Mouse (Mus musculus) lung, postnatal 0 days (tissue): Measurements from ENCODE around the gene Bcr. TPM values are rescaled to one million over a fixed set of nuclear protein-coding genes. Genes with fewer than 3 reads are reported as not detected.

Experiments
- ATAC-seq: fragments of 200-750 bp; cut with Nextera tagmentation; 2 replicates; pipeline ENCODE4 v1.8.0; 2017; ENCODE audit warnings: moderate library complexity
- DNase-seq: peaks from one replicate; pipeline ENCODE4 v3.0.0-alpha.2; 2016; ENCODE audit warnings: low spot score
- H3K27ac ChIP-seq: fragments of 300-500 bp; sonication (generic); 2 replicates; pipeline ENCODE4 v1.5.1; 2014; ENCODE audit warnings: antibody characterized with exemption, mild to moderate bottlenecking, low read length, mixed read lengths
- H3K27me3 ChIP-seq: fragments of 300-500 bp; sonication (generic); replicated peaks from 2 replicates; pipeline ENCODE4 v1.6.1; 2014; ENCODE audit warnings: low read length, mixed read lengths; ENCODE audit not compliant: insufficient read depth
- H3K36me3 ChIP-seq: fragments of 300-500 bp; sonication (generic); 2 replicates; pipeline ENCODE4 v1.6.1; 2014; ENCODE audit warnings: low read length, mixed read lengths; ENCODE audit not compliant: insufficient read depth
- H3K4me1 ChIP-seq: fragments of 300-500 bp; sonication (generic); 2 replicates; pipeline ENCODE4 v1.6.1; 2014; ENCODE audit warnings: antibody characterized with exemption, low read depth, low read length, mixed read lengths; ENCODE audit not compliant: insufficient read depth
- H3K4me2 ChIP-seq: fragments of 300-500 bp; sonication (generic); replicated peaks from 2 replicates; pipeline ENCODE4 v1.6.1; 2014; ENCODE audit warnings: low read depth, mild to moderate bottlenecking, low read length, moderate library complexity, mixed read lengths
- H3K4me3 ChIP-seq: fragments of 300-500 bp; sonication (generic); 2 replicates; pipeline ENCODE4 v1.5.1; 2014; ENCODE audit warnings: low read depth, low read length
- H3K9ac ChIP-seq: fragments of 300-500 bp; sonication (generic); replicated peaks from 2 replicates; pipeline ENCODE4 v1.6.1; 2014; ENCODE audit warnings: low read depth, mild to moderate bottlenecking
- H3K9me3 ChIP-seq: fragments of 300-500 bp; sonication (generic); 2 replicates; pipeline ENCODE4 v1.6.1; 2016; ENCODE audit warnings: low read length, mixed read lengths
- CTCF ChIP-seq: IDR thresholded peaks from 2 replicates; pipeline ENCODE4 v1.5.1; 2016; ENCODE audit warnings: antibody characterized with exemption, mild to moderate bottlenecking
- EP300 ChIP-seq: IDR thresholded peaks from 2 replicates; pipeline ENCODE4 v1.6.1; 2016; ENCODE audit warnings: antibody characterized with exemption, mild to moderate bottlenecking, control low read depth
- WGBS: fragments of 180-500 bp; shearing (Covaris S2); extraction: QIAGEN DNeasy Blood & Tissue Kit; methylation state at CpG from one replicate; pipeline ENCODE4 v1.1.7; 2014; 5-methylcytosine and 5-hydroxymethylcytosine counted together
- polyA plus RNA-seq: library from polyadenylated mRNA; unstranded; fragments of >200 nt; fragmentation: Nextera tagmentation; extraction: Ambion mirVana; gene quantifications from 2 replicates; pipeline ENCODE4 v1.2.1, GENCODE M21; 2015

Bcr gene
- polyA plus RNA-seq, 1 experiment from 2014 or later: 20.2 TPM

- no peak overlapping the region for H3K4me3 ChIP-seq
- WGBS: 89% methylated on average over 5 of the region's 5 CpGs
- H3K27me3 ChIP-seq: no peaks in the 10 kb centered on the region
- ATAC-seq (no peak), DNase-seq (no peak)
- no peak overlapping the region for H3K27ac ChIP-seq
- 0 out of 2 replicates have a peak, but pooled peaks cover 3% of the 10 kb centered on the region for H3K4me1 ChIP-seq
- H3K36me3 ChIP-seq: peaks cover 30% of the 10 kb centered on the region
- no peak overlapping the region for H3K4me2 ChIP-seq
- no peak for TF ChIP-seq CTCF
- H3K9me3 ChIP-seq: no peaks in the 10 kb centered on the region; the same call in 1 of the 2 replicates
- no peak overlapping the region for H3K9ac ChIP-seq
Observed at GRCm38 (mm10) chr10:75178911-75179310, 118.5 kb downstream of the Bcr start.

- WGBS: 18% methylated on average over 14 of the region's 14 CpGs
- Histone ChIP-seq H3K27ac (peak overlapping the region; percentile 26; the same call in 1 of the 2 replicates), H3K9me3 (no peaks in the 10 kb centered on the region), H3K36me3 (peaks cover 27% of the 10 kb centered on the region), H3K4me3 (no peak overlapping the region), H3K4me1 (peaks cover 4% of the 10 kb centered on the region; the same call in 1 of the 2 replicates), H3K9ac (no peak overlapping the region), H3K27me3 (no peaks in the 10 kb centered on the region), H3K4me2 (no peak overlapping the region)
- peak; percentile 91 for TF ChIP-seq CTCF
- no peak for TF ChIP-seq EP300
- ATAC-seq: peak; percentile 41
- DNase-seq: peak; percentile 88
Observed at GRCm38 (mm10) chr10:75182151-75182774, 121.9 kb downstream of the Bcr start.

DNA sequence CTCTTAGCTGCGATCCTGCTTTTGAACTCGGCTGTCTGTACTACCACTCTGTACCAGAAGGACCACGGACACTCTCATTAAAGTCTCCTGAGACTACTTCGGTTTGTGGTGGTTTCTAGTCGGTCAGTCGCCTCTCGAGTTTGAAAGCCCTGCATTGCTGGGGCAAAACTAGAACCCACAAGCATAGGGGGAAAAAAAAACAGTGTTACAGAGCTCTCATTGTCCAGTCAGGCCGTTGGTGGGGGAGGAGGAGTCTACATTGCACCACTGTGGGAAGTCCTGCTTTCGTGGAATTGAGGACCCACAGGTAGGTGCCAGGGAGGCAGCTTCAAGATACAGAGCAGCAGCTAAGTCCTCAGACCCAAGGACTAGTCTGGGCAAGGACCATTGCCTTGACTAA is 124.4 kb downstream of the Bcr start:
- H3K4me3 ChIP-seq: no peak overlapping the region
- H3K27me3 ChIP-seq: no peaks in the 10 kb centered on the region
- no peaks in the 10 kb centered on the region for H3K9me3 ChIP-seq
- H3K4me1 ChIP-seq: peaks cover 4% of the 10 kb centered on the region; the same call in 1 of the 2 replicates
- H3K27ac ChIP-seq: peak overlapping the region; percentile 22; the same call in 1 of the 2 replicates
- WGBS: 83% methylated on average over 9 of the region's 9 CpGs
- DNase-seq (no peak), ATAC-seq (no peak)
- no peak overlapping the region for H3K9ac ChIP-seq
- no peak overlapping the region for H3K4me2 ChIP-seq
- TF ChIP-seq EP300 (no peak), CTCF (no peak)
- peaks cover 5% of the 10 kb centered on the region; the same call in 1 of the 2 replicates for H3K36me3 ChIP-seq

- Histone ChIP-seq H3K9me3 (no peaks in the 10 kb centered on the region), H3K4me3 (no peak overlapping the region), H3K4me2 (no peak overlapping the region), H3K27ac (peak overlapping the region; percentile 82), H3K9ac (no peak overlapping the region), H3K27me3 (no peaks in the 10 kb centered on the region), H3K4me1 (peaks cover 4% of the 10 kb centered on the region; the same call in 1 of the 2 replicates), H3K36me3 (no peaks in the 10 kb centered on the region)
- ATAC-seq (peak; percentile 68), DNase-seq (peak; percentile 87)
- WGBS: 12% methylated on average over 6 of the region's 6 CpGs
- TF ChIP-seq CTCF: no peak
- TF ChIP-seq EP300: no peak; the same call in 1 of the 2 replicates
Observed at GRCm38 (mm10) chr10:75186551-75186950, 126.2 kb downstream of the Bcr start.

DNA sequence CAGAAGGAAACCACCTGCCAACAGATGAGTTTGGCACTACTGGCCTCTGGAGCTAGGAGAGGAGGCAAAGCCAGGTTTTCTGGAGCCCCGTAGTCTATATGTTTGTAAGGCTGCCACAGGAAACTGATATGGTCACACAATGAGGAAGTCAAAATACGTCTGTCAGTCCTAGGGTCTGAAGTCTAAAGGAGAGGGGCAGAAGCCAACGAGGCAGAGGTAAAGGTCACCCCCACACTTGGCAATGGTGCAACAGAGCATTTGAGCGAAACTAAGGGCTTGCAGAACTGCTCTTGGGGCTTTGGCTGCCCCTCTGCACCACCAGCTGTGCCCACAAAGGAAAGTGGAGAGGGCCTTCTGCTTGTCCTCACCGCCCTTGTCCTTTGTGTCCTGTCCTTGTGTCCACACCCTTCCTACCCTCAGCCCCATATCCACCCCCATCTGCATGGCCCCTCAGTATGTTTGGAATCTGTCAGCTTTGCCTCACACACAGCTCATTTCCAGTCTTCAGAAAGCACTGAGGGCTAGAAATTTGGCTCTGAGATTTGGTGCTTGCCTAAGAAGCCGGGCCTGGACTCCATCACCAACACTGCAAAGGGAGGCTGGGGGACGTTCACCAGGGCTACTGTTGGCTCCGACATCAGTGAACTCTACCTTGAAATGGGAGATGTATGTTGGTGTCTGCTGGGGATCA is 127.1 kb downstream of the Bcr start:
- Histone ChIP-seq H3K9me3 (no peaks in the 10 kb centered on the region), H3K4me3 (no peak overlapping the region), H3K27me3 (no peaks in the 10 kb centered on the region), H3K4me1 (peaks cover 4% of the 10 kb centered on the region; the same call in 1 of the 2 replicates), H3K36me3 (no peaks in the 10 kb centered on the region), H3K27ac (peak overlapping the region; percentile 82), H3K9ac (no peak overlapping the region), H3K4me2 (no peak overlapping the region)
- 41% methylated on average over 8 of the region's 8 CpGs for WGBS
- peak; percentile 86 for ATAC-seq
- TF ChIP-seq EP300 (peak; percentile 88), CTCF (no peak)
- peak; percentile 91 for DNase-seq

DNA sequence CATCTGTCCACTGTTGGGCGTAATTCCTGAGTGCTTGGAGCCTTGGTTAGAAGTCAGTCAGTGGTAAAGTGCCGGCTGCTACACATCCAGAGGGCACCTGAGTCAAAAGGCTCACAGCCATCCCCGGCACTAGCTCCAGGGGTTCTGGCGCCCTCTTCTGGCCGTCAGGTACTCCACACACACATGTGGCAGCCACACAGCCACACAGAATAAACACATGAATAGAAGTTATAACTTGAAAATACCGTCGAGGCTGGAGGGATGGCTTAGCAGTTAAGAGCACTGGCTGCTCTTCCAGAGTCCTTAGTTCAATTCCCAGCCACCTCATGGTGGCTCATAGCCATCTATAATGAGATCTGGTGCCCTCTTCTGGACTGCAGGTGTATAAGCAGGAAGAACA is 131.3 kb downstream of the Bcr start:
- H3K27me3 ChIP-seq: no peaks in the 10 kb centered on the region
- 48% methylated on average over 7 of the region's 7 CpGs for WGBS
- H3K27ac ChIP-seq: no peak overlapping the region
- no peaks in the 10 kb centered on the region for H3K9me3 ChIP-seq
- H3K36me3 ChIP-seq: no peaks in the 10 kb centered on the region
- no peak overlapping the region for H3K9ac ChIP-seq
- H3K4me1 ChIP-seq: no peaks in the 10 kb centered on the region; the same call in 1 of the 2 replicates
- H3K4me3 ChIP-seq: no peak overlapping the region
- no peak for TF ChIP-seq EP300
- peak; percentile 43 for TF ChIP-seq CTCF
- ATAC-seq (no peak), DNase-seq (no peak)
- H3K4me2 ChIP-seq: no peak overlapping the region
